Mouse (Mus musculus) cerebellum, adult (tissue): ENCODE results near the gene Ndufaf8.

ENCODE experiments used
- ATAC-seq: cut with Nextera tagmentation; 2 replicates; pipeline ENCODE4 v1.9.2; 2017; ENCODE audit warnings: mild to moderate bottlenecking, moderate library complexity, mixed read lengths; ENCODE audit not compliant: insufficient number of reproducible peaks, low FRiP score, low TSS enrichment

Ndufaf8 gene

DNA sequence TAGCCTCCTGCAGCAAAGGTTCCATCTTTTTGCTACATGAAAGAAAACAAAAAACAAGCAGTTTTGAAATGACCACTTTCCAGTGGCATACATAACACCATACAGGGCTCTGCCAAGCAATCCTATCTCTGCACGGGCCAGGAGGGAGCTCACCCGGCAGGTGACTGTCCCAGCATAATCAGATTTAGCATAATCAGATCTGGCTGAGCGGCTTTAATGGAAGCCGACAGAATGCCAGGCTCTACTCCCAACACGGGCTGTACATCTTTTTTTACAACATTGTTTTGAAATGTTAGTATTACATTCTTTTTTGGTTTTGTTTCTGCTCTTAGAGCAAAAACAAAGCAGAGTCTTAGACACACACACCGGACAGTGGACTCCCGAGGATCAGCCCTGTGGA is 30.6 kb downstream of the Ndufaf8 start:
- no peak for ATAC-seq

DNA sequence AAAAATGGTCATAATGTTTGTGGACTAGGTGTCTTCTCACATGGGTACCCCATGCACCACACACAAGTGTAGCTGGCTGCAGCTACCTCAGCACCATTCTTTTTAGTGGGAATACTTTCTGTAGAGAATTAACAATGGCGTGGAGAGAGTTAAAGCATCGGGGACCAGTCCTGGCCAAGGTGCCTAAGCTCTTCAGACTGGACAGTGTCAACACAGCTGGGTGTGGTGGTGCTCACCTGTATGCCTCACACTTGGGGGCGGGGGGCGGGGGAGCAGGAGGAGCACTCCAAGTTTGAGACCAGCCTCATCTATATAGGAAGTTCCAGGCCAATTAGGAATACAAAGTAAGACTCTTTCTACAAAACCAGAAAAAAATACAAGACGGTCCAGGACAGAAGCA is 35.4 kb downstream of the Ndufaf8 start:
- ATAC-seq: no peak

DNA sequence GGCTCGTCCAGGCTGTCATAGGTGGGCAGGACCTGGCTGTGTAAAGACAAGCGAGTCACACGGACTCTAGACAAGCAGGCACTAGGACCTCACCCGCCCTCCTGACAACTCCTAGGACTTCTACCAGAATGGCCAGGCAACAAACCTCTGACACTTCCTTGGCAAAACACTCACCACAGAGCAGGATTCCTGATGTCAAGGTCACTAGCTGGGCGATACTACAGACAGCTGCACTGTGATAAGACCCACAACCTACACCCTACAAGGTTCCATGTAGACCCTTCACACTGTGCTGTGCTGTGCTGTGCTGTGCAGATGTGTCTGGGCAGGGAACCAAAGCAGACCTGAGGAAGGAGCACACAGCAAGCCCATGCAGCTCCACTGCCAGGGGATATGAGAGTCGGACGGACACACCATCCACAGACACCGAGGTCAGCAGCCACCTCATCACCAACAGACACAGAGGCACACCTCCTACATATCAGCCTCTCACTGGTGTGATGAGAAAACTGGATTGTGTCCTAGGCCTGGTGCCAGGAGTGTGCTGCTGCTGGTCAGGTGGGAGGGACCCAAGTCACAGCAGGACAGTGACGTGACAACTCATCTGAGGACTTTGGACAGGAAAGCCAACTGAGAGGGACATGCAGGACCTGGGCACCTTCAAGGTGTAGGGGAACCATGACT is 36.3 kb downstream of the Ndufaf8 start:
- no peak for ATAC-seq

DNA sequence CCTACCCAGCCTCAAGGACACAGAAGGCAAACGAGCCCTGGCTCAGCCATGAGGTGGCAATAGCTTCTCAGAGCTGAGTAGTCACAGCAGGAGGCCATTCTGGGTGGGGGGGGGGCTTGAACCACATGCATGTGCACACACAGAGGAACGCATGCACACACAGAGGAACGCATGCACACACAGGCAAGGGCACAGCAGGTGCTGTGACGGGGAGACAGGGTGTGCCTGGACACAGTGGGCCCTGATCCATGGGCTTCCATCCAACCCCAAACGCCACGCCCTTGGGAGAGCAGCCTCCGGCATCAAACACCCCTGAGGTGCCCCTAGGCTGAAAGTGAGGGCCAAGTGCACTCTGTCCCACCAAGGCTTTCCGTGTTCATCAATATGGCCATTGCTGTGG is 37.5 kb downstream of the Ndufaf8 start:
- ATAC-seq: no peak

DNA sequence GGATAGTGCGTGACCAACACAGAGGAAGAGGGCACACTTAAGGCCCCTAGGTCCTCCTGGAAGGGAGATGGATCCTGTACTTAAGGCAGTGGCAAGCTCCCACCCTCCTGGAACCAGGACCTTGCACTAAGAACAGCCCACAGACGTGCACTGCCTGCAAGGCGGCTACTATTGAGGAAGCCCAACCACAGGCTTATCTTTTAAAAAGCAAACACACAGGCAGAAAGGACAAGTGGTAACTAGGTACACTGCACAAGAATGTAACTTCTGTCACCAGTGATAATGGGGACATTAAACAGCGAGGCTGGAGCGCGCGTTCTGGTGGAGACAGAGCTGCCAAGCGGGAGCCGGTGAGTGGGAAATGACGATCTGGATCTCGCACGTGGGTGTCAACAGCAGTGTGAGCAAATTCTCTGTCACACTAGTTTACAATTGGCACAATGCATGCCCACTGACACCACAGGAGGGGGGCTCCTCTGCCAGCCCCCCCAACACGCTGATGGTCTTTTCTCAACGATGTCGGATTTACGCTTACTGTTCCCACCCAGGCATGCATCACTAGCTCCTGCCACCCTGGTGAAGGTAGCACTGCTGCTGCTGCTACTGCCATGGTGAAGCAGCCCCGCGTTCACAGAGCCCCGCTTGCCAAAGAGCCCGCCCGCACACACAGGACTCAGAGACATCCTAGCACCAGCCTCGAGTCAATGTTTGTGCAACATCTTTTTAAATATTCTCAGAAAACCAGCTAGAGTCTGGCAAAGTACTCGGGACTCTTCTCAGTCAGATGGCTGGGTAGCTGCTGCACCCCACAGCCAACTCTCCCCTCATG is 38.3 kb downstream of the Ndufaf8 start:
- no peak for ATAC-seq

DNA sequence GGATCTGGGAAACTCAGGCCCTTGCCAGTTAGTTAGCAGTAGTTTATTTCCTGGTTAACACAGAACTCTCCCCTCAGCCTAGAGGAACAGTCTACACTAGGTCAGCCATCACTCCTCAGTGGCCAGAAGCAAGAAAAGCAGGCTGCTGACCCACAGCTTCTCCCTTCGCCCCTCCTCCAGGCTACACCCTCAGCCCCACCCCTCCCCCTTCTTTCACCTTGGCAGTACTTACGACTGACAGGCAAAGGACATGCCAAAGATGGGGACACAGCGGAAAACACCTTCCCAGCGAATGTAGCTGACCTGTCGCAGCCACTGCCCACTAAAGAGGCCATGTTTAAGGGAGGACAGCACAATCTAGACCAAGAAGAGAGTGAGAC is 38.9 kb downstream of the Ndufaf8 start:
- ATAC-seq: no peak

DNA sequence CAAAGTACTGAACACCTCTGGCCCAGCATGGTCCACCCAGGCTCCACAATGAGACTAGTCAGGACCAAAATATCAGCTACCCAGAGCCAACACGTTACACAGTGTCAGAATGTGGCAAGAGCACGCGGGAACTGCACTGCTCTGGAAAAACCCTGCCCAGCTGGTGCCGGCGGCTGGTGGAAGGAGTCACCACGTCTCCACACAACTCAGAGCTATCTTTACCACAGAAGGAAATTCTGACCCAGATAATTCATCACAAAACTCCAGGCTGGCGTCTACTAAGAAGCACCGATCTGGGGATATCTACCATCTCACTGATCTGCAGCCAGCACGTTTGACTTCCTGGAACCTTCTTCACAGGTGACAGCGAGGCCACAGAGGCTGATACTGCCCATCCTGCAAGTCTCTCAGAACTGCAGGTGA is 40.6 kb downstream of the Ndufaf8 start:
- no peak for ATAC-seq

DNA sequence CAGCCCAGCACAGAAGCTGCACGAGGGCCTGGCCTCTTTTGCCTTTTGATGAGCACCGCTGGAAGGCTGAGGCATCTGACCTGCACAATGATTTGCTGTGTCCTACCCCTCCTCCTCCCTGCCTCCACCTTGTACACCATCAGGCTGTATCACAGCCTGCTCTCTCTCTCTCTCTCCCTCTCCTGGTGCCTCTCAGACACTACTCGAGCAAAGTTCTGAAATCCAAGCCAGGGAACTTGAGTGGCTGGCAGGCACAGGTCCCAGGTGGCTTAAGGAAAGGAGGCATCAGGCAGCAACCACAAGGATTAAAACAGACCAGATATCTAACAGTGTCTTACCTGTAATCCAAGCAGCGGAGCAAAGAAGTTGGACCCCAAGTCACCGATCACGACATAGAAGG is 41.5 kb downstream of the Ndufaf8 start:
- no peak for ATAC-seq

DNA sequence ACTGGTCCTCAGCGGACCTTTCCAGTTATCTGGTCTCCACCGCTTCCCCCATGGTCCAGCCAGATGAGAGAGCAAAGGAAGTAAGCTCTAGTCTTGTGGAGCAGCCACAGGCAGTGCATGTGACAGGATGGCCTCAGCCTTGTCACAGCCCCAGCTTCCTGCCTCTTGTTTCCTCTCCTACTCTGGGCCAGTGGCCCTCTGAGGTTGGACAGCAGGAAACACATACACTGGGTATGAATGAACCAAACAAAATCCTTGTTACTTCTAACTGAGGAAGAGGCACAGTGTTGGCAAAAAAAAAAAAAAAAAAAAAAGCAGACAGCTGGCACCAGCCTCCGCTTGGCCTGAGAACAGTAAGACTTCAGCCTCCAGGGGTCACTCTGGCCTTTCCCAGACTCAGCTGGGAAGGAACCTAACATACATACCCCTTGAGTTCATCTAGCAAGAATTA is 43.9 kb downstream of the Ndufaf8 start:
- ATAC-seq: no peak

DNA sequence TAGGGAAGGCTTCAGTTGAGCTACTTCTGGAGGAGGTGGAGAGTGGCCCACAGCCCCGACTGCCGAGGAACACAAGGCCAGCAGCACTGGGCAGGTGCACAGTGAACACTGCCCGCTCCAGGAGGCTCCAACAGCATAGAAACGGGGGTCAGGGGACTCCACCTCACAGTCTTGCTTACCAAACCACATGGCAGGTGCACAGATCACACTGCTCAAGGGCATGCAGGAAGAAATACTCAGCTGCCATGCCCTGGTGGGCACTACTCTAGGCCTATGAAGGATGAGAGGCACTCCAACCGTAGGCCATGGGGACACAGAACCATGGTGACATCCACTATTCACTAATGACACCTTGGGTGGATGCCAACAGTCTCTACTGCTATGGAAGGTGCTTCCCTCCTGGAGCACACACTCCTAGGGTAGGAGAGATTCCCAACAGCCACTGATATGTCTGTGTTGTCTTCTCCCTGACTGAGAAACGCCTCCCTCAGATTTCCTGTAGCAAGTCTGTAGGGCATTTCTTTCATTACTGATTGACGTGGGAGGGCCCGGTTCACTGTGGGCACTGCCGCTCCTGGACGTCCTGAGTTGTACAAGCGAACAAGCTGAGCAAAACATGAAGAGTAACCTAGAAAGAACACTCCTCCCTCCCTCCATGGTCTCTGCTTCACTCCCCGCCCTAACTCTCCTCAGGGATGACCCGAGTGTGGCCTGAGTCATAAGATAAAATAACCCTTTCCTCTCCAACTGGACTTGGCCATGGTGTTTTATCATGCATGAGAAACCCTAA is 45.2 kb downstream of the Ndufaf8 start:
- ATAC-seq: no peak

DNA sequence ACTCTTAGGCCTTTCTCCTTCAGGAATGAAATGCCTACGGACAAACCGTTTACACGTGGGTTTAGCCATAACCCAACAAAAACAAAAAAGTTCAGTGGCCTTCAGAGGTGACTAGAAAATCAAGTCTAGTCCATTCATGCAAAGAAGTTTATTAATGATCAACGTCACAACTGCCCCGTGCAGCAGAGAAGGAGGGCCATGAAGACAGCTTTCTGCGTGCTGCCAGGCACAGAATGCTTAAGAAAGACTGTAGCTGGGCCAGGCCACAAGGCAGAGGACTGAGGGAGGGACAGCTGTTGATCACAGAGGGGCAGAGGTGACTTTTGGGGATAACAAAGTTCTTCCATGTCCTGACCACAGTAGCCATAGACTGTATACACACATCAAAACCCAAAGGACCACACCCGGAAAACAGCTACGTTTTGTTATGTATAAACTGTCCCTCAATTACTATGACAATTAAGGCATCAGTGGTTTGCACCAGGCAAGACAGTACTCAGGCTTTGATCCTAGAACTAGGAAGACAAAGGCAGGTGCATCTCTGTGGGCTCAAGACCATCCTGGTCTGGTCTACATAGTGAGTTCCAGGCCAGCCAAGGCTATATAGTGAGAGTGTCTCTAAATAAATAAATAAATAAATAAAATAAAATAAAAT is 49.6 kb downstream of the Ndufaf8 start:
- ATAC-seq: no peak

DNA sequence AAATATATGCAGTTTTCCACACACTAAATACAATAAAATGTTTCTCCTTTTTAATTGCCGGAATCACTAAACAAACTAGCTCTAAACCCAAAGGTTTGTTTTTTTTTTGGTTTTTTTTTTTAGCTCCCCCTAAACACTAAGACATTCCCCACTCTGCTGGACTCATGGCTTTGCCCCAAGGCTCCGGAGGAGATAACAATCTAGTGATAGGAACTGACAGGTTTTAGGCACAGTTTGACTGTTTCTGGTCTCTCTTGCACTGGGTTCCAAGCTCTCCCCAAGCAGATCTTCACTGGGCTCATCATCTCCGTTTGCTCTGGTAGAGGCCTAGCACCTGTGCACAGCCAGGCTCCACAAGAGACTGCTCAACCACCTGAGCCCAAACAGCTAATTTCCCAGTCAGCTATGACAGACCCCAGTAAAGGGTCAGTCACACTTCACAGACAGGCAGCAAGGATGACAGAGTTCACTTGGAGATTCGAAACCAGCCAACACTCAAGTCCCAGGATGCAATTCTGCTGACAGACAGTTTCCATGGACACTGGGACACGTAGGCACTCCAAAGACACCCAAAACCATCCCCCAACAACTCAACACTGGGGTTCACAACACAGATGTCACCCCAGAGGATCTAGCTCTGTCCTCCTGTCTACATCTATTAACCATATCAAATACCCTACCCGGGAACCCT is 50.9 kb downstream of the Ndufaf8 start:
- no peak for ATAC-seq
